In the genomic region with DNA sequence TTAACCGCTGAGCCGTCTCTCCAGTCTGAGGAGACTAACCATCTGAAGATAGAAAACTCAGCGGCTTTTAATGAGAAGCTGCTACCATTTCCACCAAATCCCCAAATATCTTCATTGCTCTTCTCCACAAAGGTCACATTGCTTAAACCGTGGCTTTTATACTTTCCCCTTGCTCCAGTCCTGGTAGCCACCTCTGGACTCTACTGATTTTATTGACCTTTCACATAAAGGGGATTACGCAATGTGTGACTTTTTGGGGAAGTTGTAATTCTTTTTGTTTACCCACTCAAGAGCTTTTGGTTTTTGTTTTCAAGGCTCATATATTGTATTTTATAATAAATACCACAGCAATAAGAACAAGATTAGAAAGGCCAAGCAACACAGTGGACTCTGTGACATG, we compare ENCODE assay signal across 36 mouse cellular contexts. TPM values are rescaled to one million over a fixed set of nuclear protein-coding genes. Genes with fewer than 3 reads are reported as not detected.
"Had no signal": no experiment of that assay in that cellular context is flagged by ENCODE, and none has a peak within 500 bp of the region (broad histone marks: within the 10 kb centered on the region; RNA-seq: fewer than 3 reads in every experiment).

No protein-coding gene starts in this region.

- H3K4me1 ChIP-seq: hindbrain, embryonic 13.5 days; hindbrain, embryonic 15.5 days; kidney, embryonic 15.5 days; limb, embryonic 13.5 days; limb, embryonic 15.5 days; liver, embryonic 15.5 days had no signal

- H3K4me3 ChIP-seq: heart, adult 2 months; heart, embryonic 13.5 days; heart, embryonic 15.5 days; hindbrain, embryonic 13.5 days; hindbrain, embryonic 15.5 days; kidney, embryonic 15.5 days; limb, embryonic 13.5 days; limb, embryonic 15.5 days; liver, embryonic 15.5 days had no signal

- H3K9ac ChIP-seq: heart, embryonic 13.5 days; heart, embryonic 15.5 days; hindbrain, embryonic 13.5 days; hindbrain, embryonic 15.5 days; kidney, embryonic 15.5 days; limb, embryonic 13.5 days; limb, embryonic 15.5 days; liver, embryonic 15.5 days had no signal

- DNase-seq: gastrocnemius, postnatal 14 days; gastrocnemius, postnatal 36 days; heart, adult 2 months; heart, postnatal 14 days; heart, postnatal 36 days; kidney, adult 11 months; kidney, adult 2 months; kidney, adult 9 months; kidney, postnatal 14 days; kidney, postnatal 36 days; layer of hippocampus, adult 9-11 months; layer of hippocampus, postnatal 36 days; left cerebral cortex, postnatal 4 days had no signal

- H3K27ac ChIP-seq: heart, adult 2 months; heart, embryonic 13.5 days; heart, embryonic 15.5 days; hindbrain, embryonic 13.5 days; hindbrain, embryonic 15.5 days; hindbrain, postnatal 0 days; kidney, embryonic 15.5 days; kidney, postnatal 0 days; limb, embryonic 13.5 days; limb, embryonic 15.5 days; liver, embryonic 15.5 days had no signal

- ATAC-seq: hindbrain, postnatal 0 days; intestine, embryonic 16.5 days had no signal

- H3K27me3 ChIP-seq: heart, embryonic 13.5 days; heart, embryonic 15.5 days; hindbrain, embryonic 13.5 days; hindbrain, embryonic 15.5 days; kidney, embryonic 15.5 days; limb, embryonic 13.5 days; limb, embryonic 15.5 days; liver, embryonic 15.5 days had no signal

- H3K36me3 ChIP-seq: heart, embryonic 13.5 days; heart, embryonic 15.5 days; hindbrain, embryonic 13.5 days; hindbrain, embryonic 15.5 days; kidney, embryonic 15.5 days; limb, embryonic 13.5 days; limb, embryonic 15.5 days had no signal

- H3K4me2 ChIP-seq: heart, embryonic 13.5 days; heart, embryonic 15.5 days; hindbrain, embryonic 13.5 days; hindbrain, embryonic 15.5 days; kidney, embryonic 15.5 days; limb, embryonic 13.5 days; limb, embryonic 15.5 days; liver, embryonic 15.5 days had no signal

- H3K9me3 ChIP-seq: heart, embryonic 13.5 days; heart, embryonic 15.5 days; hindbrain, embryonic 13.5 days; hindbrain, embryonic 15.5 days; kidney, embryonic 15.5 days; limb, embryonic 13.5 days; limb, embryonic 15.5 days; liver, embryonic 15.5 days had no signal

RNA-seq across cellular contexts. Expression of a gene that starts 4.8 kb away (rescaled TPM):
- total RNA-seq: hematopoietic stem cell, adult 5-6 weeks had no signal
- polyA plus RNA-seq: hindbrain, embryonic 11.5 days; hindbrain, embryonic 13.5 days; hindbrain, embryonic 15.5 days; hindbrain, postnatal 0 days; limb, embryonic 11.5 days; limb, embryonic 13.5 days; limb, embryonic 15.5 days had no signal

RNA-seq across cellular contexts. Expression of a gene that starts 33.5 kb away (rescaled TPM):
- total RNA-seq: gastrocnemius, adult 8-10 months; gastrocnemius, postnatal 36 days; heart, adult 2 months; layer of hippocampus, adult 18-20 months; layer of hippocampus, adult 8-10 months; left cerebral cortex, adult 8-10 months; left cerebral cortex, postnatal 25 days had no signal
- polyA plus RNA-seq: hindbrain, embryonic 11.5 days had no signal

RNA-seq across cellular contexts. Expression of a gene that starts 34.2 kb away (rescaled TPM):
- polyA plus RNA-seq: limb, embryonic 13.5 days had no signal

RNA-seq across cellular contexts. Expression of a gene that starts 39.6 kb away (rescaled TPM):
- total RNA-seq: gastrocnemius, adult 18-20 months; gastrocnemius, adult 8-10 months; gastrocnemius, postnatal 14 days; gastrocnemius, postnatal 36 days; heart, adult 2 months; heart, postnatal 36 days; hematopoietic stem cell, adult 5-6 weeks; hindbrain, postnatal 0 days had no signal
- polyA plus RNA-seq: heart, adult 2 months; heart, embryonic 13.5 days; heart, embryonic 15.5 days; heart, postnatal 0 days; hindbrain, embryonic 11.5 days; intestine, embryonic 14.5 days; intestine, embryonic 16.5 days; kidney, adult 2 months; kidney, embryonic 15.5 days; kidney, postnatal 0 days; large intestine, adult 2 months; limb, embryonic 11.5 days; liver, embryonic 15.5 days had no signal
